Mouse (Mus musculus): ENCODE data around the gene Zfp423. TPM values are rescaled to one million over a fixed set of nuclear protein-coding genes. Genes with fewer than 3 reads are reported as not detected.

Gene Zfp423
- polyA plus RNA-seq, 1 experiment from 2014 or later, result 7.0 TPM

- Histone ChIP-seq H3K36me3 (ENCODE audit: control insufficient read depth, insufficient read depth, low read length) (no peaks in the 10 kb centered on the region), H3K4me3 (replicated peaks; ENCODE audit: low read length) (no peak overlapping the region), H3K9me3 (replicated peaks; ENCODE audit: control insufficient read depth, low read length) (no peaks in the 10 kb centered on the region), H3K27ac (ENCODE audit: low read length) (no peak overlapping the region), H3K27me3 (ENCODE audit: control insufficient read depth, insufficient read depth, low read length) (no peaks in the 10 kb centered on the region), H3K4me2 (ENCODE audit: low read depth, low read length) (no peak overlapping the region), H3K9ac (ENCODE audit: low read length) (0 out of 2 replicates have a peak overlapping the region, but pooled peaks have one; percentile 22), H3K4me1 (ENCODE audit: control insufficient read depth, insufficient read depth, low read length) (peaks cover 5% of the 10 kb centered on the region; the same call in 1 of the 2 replicates)
- ATAC-seq (ENCODE audit: insufficient read depth, low FRiP score), result no peak
- 45% methylated on average over 4 of the region's 4 CpGs for WGBS
These were observed 224.5 kb downstream of the Zfp423 start for GRCm38 (mm10) chr8:87734902-87735301.

DNA sequence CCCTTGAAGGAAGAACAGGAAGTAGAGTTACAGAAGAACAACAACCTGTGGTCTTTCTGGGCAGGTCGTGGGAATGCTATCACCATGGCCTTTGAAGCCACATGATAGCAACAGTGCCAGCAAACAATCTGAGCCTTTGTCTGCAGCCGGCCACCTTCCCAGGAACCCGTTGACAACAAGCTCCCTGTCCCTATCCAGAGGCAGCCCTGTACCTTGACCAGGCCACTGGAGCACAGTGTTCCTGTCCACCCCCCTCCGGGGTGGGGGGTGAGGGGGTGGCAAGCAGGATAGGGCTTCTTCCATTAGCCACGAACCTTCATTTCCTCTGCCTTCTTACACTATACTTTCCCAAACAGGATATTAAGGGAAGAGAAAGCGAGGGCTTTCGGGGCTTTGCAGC lies 224.9 kb downstream of the Zfp423 start:
- Histone ChIP-seq H3K9ac (ENCODE audit: low read length) (0 out of 2 replicates have a peak overlapping the region, but pooled peaks have one; percentile 22), H3K9me3 (replicated peaks; ENCODE audit: control insufficient read depth, low read length) (no peaks in the 10 kb centered on the region), H3K27me3 (ENCODE audit: control insufficient read depth, insufficient read depth, low read length) (no peaks in the 10 kb centered on the region), H3K27ac (ENCODE audit: low read length) (no peak overlapping the region), H3K4me3 (replicated peaks; ENCODE audit: low read length) (no peak overlapping the region), H3K4me2 (ENCODE audit: low read depth, low read length) (no peak overlapping the region), H3K36me3 (ENCODE audit: control insufficient read depth, insufficient read depth, low read length) (no peaks in the 10 kb centered on the region), H3K4me1 (ENCODE audit: control insufficient read depth, insufficient read depth, low read length) (peaks cover 5% of the 10 kb centered on the region; the same call in 1 of the 2 replicates)
- WGBS, result 62% methylated on average over 7 of the region's 7 CpGs
- ATAC-seq (ENCODE audit: insufficient read depth, low FRiP score), result peak; percentile 44; the same call in 1 of the 2 replicates

DNA sequence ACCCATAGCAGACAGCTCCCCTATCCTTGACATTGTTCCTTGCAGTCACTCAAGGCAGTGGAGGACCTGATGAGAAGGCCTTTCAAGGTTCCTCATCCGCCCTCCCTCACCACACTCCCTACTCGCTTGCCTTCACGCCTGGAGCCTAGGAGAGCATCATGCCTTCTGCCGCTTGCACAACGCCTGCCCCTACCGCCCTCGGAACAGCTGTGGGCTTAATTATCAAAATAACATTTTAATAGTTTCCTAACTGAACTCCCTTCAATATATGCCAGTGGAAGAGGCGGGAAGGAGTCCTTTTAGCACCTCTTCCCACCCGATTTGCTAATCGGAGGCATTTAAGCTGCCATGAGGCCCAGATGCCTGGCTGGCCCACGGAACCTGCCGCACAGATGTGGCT lies 228.3 kb downstream of the Zfp423 start:
- Histone ChIP-seq H3K4me2 (ENCODE audit: low read depth, low read length) (no peak overlapping the region), H3K4me1 (ENCODE audit: control insufficient read depth, insufficient read depth, low read length) (peaks cover 3% of the 10 kb centered on the region; the same call in 1 of the 2 replicates), H3K27ac (ENCODE audit: low read length) (no peak overlapping the region), H3K9me3 (replicated peaks; ENCODE audit: control insufficient read depth, low read length) (no peaks in the 10 kb centered on the region), H3K27me3 (ENCODE audit: control insufficient read depth, insufficient read depth, low read length) (no peaks in the 10 kb centered on the region), H3K9ac (ENCODE audit: low read length) (no peak overlapping the region), H3K4me3 (replicated peaks; ENCODE audit: low read length) (no peak overlapping the region), H3K36me3 (ENCODE audit: control insufficient read depth, insufficient read depth, low read length) (no peaks in the 10 kb centered on the region)
- WGBS, result 89% methylated on average over 12 of the region's 12 CpGs
- ATAC-seq (ENCODE audit: insufficient read depth, low FRiP score), result no peak

- 52% methylated on average over 8 of the region's 8 CpGs for WGBS
- Histone ChIP-seq H3K27me3 (ENCODE audit: control insufficient read depth, insufficient read depth, low read length) (no peaks in the 10 kb centered on the region), H3K9me3 (replicated peaks; ENCODE audit: control insufficient read depth, low read length) (no peaks in the 10 kb centered on the region), H3K9ac (ENCODE audit: low read length) (no peak overlapping the region), H3K27ac (ENCODE audit: low read length) (peak overlapping the region; percentile 30; the same call in 1 of the 2 replicates), H3K4me2 (ENCODE audit: low read depth, low read length) (no peak overlapping the region), H3K4me3 (replicated peaks; ENCODE audit: low read length) (no peak overlapping the region), H3K4me1 (ENCODE audit: control insufficient read depth, insufficient read depth, low read length) (peaks cover 16% of the 10 kb centered on the region), H3K36me3 (ENCODE audit: control insufficient read depth, insufficient read depth, low read length) (no peaks in the 10 kb centered on the region)
- no peak for ATAC-seq (ENCODE audit: insufficient read depth, low FRiP score)
These were observed 236.4 kb downstream of the Zfp423 start for GRCm38 (mm10) chr8:87723015-87723414.

- 54% methylated on average over 27 of the region's 27 CpGs for WGBS
- H3K4me3 ChIP-seq (replicated peaks; ENCODE audit: low read length), result no peak overlapping the region
- ATAC-seq (ENCODE audit: insufficient read depth, low FRiP score), result no peak
These were observed 240.1 kb downstream of the Zfp423 start for GRCm38 (mm10) chr8:87719137-87719815.

GRCm38 (mm10) chr8:87717445-87717844 lies 241.9 kb downstream of the Zfp423 start:
- WGBS, result 69% methylated on average over 5 of the region's 5 CpGs
- Histone ChIP-seq H3K27ac (ENCODE audit: low read length) (no peak overlapping the region), H3K4me1 (ENCODE audit: control insufficient read depth, insufficient read depth, low read length) (peaks cover 29% of the 10 kb centered on the region), H3K9me3 (replicated peaks; ENCODE audit: control insufficient read depth, low read length) (no peaks in the 10 kb centered on the region), H3K9ac (ENCODE audit: low read length) (no peak overlapping the region), H3K4me3 (replicated peaks; ENCODE audit: low read length) (no peak overlapping the region), H3K4me2 (ENCODE audit: low read depth, low read length) (no peak overlapping the region), H3K27me3 (ENCODE audit: control insufficient read depth, insufficient read depth, low read length) (no peaks in the 10 kb centered on the region), H3K36me3 (ENCODE audit: control insufficient read depth, insufficient read depth, low read length) (no peaks in the 10 kb centered on the region)
- ATAC-seq (ENCODE audit: insufficient read depth, low FRiP score), result no peak

More at GRCm38 (mm10) chr8:87719137-87719815, 240.1 kb downstream of the Zfp423 start:
- Histone ChIP-seq H3K36me3 (ENCODE audit: control insufficient read depth, insufficient read depth, low read length) (no peaks in the 10 kb centered on the region), H3K9me3 (replicated peaks; ENCODE audit: control insufficient read depth, low read length) (no peaks in the 10 kb centered on the region), H3K4me1 (ENCODE audit: control insufficient read depth, insufficient read depth, low read length) (peaks cover 30% of the 10 kb centered on the region), H3K27ac (ENCODE audit: low read length) (peak overlapping the region; percentile 72), H3K4me2 (ENCODE audit: low read depth, low read length) (no peak overlapping the region), H3K27me3 (ENCODE audit: control insufficient read depth, insufficient read depth, low read length) (no peaks in the 10 kb centered on the region), H3K9ac (ENCODE audit: low read length) (0 out of 2 replicates have a peak overlapping the region, but pooled peaks have one; percentile 2)

GRCm38 (mm10) chr8:87716726-87717248 lies 242.6 kb downstream of the Zfp423 start:
- no peak for ATAC-seq (ENCODE audit: insufficient read depth, low FRiP score)
- peak overlapping the region; percentile 78 for H3K27ac ChIP-seq (ENCODE audit: low read length)

GRCm38 (mm10) chr8:87715731-87716682 lies 243.4 kb downstream of the Zfp423 start:
- H3K4me1 ChIP-seq (ENCODE audit: control insufficient read depth, insufficient read depth, low read length), result peaks cover 27% of the 10 kb centered on the region
- peak overlapping the region; percentile 78 for H3K27ac ChIP-seq (ENCODE audit: low read length)
- 13% methylated on average over 24 of the region's 24 CpGs for WGBS
- H3K4me3 ChIP-seq (replicated peaks; ENCODE audit: low read length), result peak overlapping the region; percentile 23
- ATAC-seq (ENCODE audit: insufficient read depth, low FRiP score), result peak; percentile 59; the same call in 1 of the 2 replicates
- H3K36me3 ChIP-seq (ENCODE audit: control insufficient read depth, insufficient read depth, low read length), result no peaks in the 10 kb centered on the region
- H3K27me3 ChIP-seq (ENCODE audit: control insufficient read depth, insufficient read depth, low read length), result no peaks in the 10 kb centered on the region
- peak overlapping the region; percentile 50 for H3K4me2 ChIP-seq (ENCODE audit: low read depth, low read length)
- H3K9me3 ChIP-seq (replicated peaks; ENCODE audit: control insufficient read depth, low read length), result no peaks in the 10 kb centered on the region
- H3K9ac ChIP-seq (ENCODE audit: low read length), result peak overlapping the region; percentile 44; the same call in 1 of the 2 replicates

More at GRCm38 (mm10) chr8:87716726-87717248, 242.6 kb downstream of the Zfp423 start:
- WGBS, result 28% methylated on average over 9 of the region's 9 CpGs
- Histone ChIP-seq H3K4me2 (ENCODE audit: low read depth, low read length) (peak overlapping the region; percentile 50), H3K9ac (ENCODE audit: low read length) (peak overlapping the region; percentile 44; the same call in 1 of the 2 replicates), H3K27me3 (ENCODE audit: control insufficient read depth, insufficient read depth, low read length) (no peaks in the 10 kb centered on the region), H3K4me1 (ENCODE audit: control insufficient read depth, insufficient read depth, low read length) (peaks cover 29% of the 10 kb centered on the region), H3K4me3 (replicated peaks; ENCODE audit: low read length) (0 out of 2 replicates have a peak overlapping the region, but pooled peaks have one; percentile 23), H3K9me3 (replicated peaks; ENCODE audit: control insufficient read depth, low read length) (no peaks in the 10 kb centered on the region), H3K36me3 (ENCODE audit: control insufficient read depth, insufficient read depth, low read length) (no peaks in the 10 kb centered on the region)
